Mouse (Mus musculus): ENCODE results near the gene Polrmt. TPM values are rescaled to one million over a fixed set of nuclear protein-coding genes. Genes with fewer than 3 reads are reported as not detected.
"Not testable (repeated sequence)": the region's sequence is repeated elsewhere in the genome, so short reads cannot be mapped to it uniquely, and the experiment has no call there.

Polrmt gene
- polyA plus RNA-seq, 1 experiment: 104 TPM

DNA sequence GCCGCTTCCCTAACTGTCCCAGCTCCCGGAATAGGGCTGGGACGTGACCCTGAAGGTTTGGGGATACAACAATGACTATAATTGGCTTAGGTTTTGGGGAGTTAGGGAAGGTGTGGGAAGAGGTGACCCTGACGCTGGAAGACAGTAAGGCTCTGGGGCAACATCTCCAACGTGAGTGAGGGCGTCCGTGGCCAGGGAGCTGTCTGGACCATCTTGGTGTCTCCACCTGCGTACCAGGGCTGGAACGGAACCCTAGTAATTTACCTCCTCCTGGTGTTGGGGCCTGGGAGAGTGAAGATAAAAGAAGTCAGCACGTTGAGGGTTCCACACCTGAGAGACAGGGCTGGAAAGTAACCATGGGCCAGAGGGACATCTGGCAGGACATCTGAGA lies 41.4 kb downstream of the Polrmt start:
- Histone ChIP-seq H3K36me3 (ENCODE audit: control insufficient read depth, insufficient read depth, low read length) (peaks cover 4% of the 10 kb centered on the region; the same call in 1 of the 2 replicates), H3K4me3 (ENCODE audit: control insufficient read depth, insufficient read depth, low read length) (peak overlapping the region; percentile 69), H3K27me3 (ENCODE audit: control insufficient read depth, insufficient read depth, low read length) (no peaks in the 10 kb centered on the region), H3K27ac (ENCODE audit: control insufficient read depth, insufficient read depth, low read length) (no peak overlapping the region), H3K4me1 (replicated peaks; ENCODE audit: control insufficient read depth, insufficient read depth, low read length) (peaks cover 21% of the 10 kb centered on the region)
- TF ChIP-seq POLR2A (IDR thresholded peaks at IDR 0.05; ENCODE audit: control insufficient read depth, extremely low read depth, insufficient read depth, low read length, poor library complexity) (no peak), CTCF (IDR thresholded peaks at IDR 0.05; ENCODE audit: borderline replicate concordance, control insufficient read depth, extremely low read depth, insufficient read depth, low read length, poor library complexity) (no peak)
- DNase-seq: no peak
- 8% methylated on average over 10 of the region's 10 CpGs for WGBS

DNA sequence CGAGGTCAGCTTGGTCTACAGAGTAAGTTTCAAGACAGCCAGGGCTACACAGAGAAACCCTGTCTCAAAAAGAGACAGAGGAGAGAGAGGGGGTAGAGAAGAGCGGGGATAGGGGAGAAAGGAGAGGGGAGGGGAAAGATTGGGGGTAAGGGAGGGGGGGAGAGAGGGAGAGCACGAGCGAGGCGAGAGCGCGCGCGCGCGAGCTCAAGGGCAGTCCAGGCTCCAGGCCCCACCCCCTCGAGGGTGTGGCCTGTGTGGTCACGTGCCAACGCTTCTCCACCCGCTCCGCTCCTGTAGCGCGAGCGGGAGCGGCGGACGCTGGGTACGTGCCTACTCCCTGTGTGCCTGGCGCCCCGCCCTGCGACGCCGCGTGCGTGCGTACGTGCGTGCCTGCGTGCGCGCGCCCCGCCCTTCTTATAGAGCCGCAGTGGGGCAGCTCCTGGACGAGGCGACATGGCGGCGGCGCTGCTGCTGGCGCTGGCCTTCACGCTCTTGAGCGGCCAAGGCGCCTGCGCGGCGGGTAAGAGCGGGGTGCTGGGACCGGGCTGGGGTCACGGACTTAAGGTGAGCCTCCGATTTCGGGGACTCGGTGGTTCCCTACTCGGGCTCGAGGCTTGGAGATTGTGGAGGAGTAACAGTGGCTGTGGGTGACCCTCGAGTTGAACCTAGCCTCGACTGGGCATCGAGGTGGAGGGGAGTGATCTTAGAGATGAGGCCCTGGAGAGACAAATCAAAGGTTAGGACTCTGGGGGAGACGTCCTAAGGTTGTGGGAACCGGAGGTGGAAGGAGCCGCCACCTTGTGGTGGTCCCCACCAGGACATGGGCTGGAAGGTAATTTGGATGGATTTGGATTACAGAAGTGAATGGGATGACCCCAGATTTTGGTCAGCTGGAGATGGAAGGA lies 42.1 kb downstream of the Polrmt start, which contains the start of gene Bsg:
Bsg (plus strand) TSS at position 427 of the 905 bp plus-strand sequence.
- no peaks in the 10 kb centered on the region for H3K27me3 ChIP-seq (ENCODE audit: control insufficient read depth, insufficient read depth, low read length)
- H3K4me3 ChIP-seq (ENCODE audit: control insufficient read depth, insufficient read depth, low read length): peak within 1 kb of the TSS; percentile 69
- DNase-seq: peak; percentile 98
- peaks cover 21% of the 10 kb centered on the region for H3K4me1 ChIP-seq (replicated peaks; ENCODE audit: control insufficient read depth, insufficient read depth, low read length)
- no peaks in the 10 kb centered on the region for H3K36me3 ChIP-seq (ENCODE audit: control insufficient read depth, insufficient read depth, low read length)
- WGBS: under 1% methylated on average over 60 of the region's 65 CpGs
- no peak within 1 kb of the TSS for H3K27ac ChIP-seq (ENCODE audit: control insufficient read depth, insufficient read depth, low read length)
- TF ChIP-seq CTCF (IDR thresholded peaks at IDR 0.05; ENCODE audit: borderline replicate concordance, control insufficient read depth, extremely low read depth, insufficient read depth, low read length, poor library complexity) (no peak), POLR2A (IDR thresholded peaks at IDR 0.05; ENCODE audit: control insufficient read depth, extremely low read depth, insufficient read depth, low read length, poor library complexity) (peak; percentile 97)

DNA sequence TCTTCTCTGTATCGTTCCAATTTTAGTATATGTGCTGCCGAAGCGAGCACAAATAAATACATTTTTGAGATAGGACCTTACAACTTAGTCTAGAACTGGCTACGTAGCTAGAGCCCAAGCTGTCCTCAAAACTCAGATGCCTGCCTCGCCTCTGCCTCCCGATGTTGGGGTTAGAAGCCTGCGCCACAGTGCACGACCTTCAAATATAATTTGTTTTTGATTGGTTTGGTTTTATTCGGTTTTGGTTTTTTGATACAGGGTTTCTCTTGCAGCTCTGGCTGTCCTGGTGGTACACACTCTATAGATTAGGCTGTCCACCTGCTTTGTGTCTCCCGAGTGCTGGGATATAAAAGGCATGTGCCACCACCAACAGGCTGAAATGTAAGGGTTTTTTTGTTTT lies 42.8 kb downstream of the Polrmt start:
- Histone ChIP-seq H3K27ac (ENCODE audit: control insufficient read depth, insufficient read depth, low read length) (no peak overlapping the region), H3K27me3 (ENCODE audit: control insufficient read depth, insufficient read depth, low read length) (no peaks in the 10 kb centered on the region), H3K4me1 (replicated peaks; ENCODE audit: control insufficient read depth, insufficient read depth, low read length) (peaks cover 21% of the 10 kb centered on the region), H3K4me3 (ENCODE audit: control insufficient read depth, insufficient read depth, low read length) (no peak overlapping the region), H3K36me3 (ENCODE audit: control insufficient read depth, insufficient read depth, low read length) (no peaks in the 10 kb centered on the region)
- no peak for DNase-seq
- 81% methylated on average over 10 of the region's 10 CpGs for WGBS
- no peak for TF ChIP-seq CTCF (IDR thresholded peaks at IDR 0.05; ENCODE audit: borderline replicate concordance, control insufficient read depth, extremely low read depth, insufficient read depth, low read length, poor library complexity)
- no peak for TF ChIP-seq POLR2A (IDR thresholded peaks at IDR 0.05; ENCODE audit: control insufficient read depth, extremely low read depth, insufficient read depth, low read length, poor library complexity)

DNA sequence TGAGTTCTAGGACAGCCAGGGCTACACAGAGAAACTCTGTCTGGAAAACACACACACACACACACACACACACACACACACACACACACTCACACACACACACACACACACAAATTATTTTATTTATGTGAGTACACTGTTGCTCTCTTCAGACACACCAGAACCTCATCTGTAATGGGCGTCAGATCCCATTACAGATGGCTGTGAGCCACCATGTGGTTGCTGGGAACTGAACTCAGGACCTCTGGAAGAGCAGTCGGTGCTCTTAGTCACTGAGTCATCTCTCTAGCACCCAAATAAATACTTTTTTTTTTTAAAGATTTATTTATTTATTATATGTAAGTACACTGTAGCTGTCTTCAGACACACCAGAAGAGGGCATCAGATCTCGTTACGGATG lies 43.4 kb downstream of the Polrmt start:
- H3K4me3 ChIP-seq (ENCODE audit: control insufficient read depth, insufficient read depth, low read length); H3K27me3 ChIP-seq (ENCODE audit: control insufficient read depth, insufficient read depth, low read length); H3K36me3 ChIP-seq (ENCODE audit: control insufficient read depth, insufficient read depth, low read length); DNase-seq; H3K27ac ChIP-seq (ENCODE audit: control insufficient read depth, insufficient read depth, low read length): not testable (repeated sequence)
- H3K4me1 ChIP-seq (replicated peaks; ENCODE audit: control insufficient read depth, insufficient read depth, low read length): peaks cover 21% of the 10 kb centered on the region
- WGBS: 96% methylated on average over 4 of the region's 4 CpGs

DNA sequence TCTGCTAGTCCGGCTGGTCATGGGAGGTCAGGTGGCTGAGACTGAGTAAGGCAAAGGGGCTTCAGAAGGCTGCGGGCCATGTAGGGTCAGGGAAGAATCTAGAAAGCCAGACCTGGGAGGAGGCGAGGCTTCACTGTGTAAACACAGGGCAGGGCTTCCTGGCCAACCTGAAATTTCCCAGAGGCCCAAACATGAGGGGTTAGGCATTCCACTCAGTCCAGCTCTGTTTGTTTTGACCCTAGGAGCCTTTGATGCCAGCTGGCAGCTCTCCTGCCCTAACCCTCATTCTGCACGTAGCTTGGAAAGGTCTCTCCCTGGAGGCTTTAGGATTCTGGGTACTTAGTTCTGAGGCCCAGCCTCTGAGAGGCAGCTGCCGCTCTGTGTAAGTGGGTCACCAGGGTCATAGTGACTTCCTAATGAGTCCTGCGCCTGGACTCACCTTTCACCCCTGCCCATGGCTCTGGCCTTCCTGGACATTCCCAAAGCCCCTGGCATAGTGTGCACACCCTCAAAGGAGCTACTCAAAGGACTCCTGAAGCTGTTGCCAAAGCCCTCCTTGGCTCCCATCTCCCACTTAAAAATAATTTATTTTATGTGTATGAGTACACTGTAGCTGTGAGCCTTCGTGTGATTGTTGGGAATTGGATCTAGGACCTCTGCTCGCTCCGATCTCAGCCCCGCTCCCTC lies 44.8 kb downstream of the Polrmt start:
- Histone ChIP-seq H3K4me3 (ENCODE audit: control insufficient read depth, insufficient read depth, low read length) (no peak overlapping the region), H3K36me3 (ENCODE audit: control insufficient read depth, insufficient read depth, low read length) (no peaks in the 10 kb centered on the region), H3K27ac (ENCODE audit: control insufficient read depth, insufficient read depth, low read length) (no peak overlapping the region), H3K27me3 (ENCODE audit: control insufficient read depth, insufficient read depth, low read length) (no peaks in the 10 kb centered on the region), H3K4me1 (replicated peaks; ENCODE audit: control insufficient read depth, insufficient read depth, low read length) (peaks cover 18% of the 10 kb centered on the region)
- TF ChIP-seq CTCF (IDR thresholded peaks at IDR 0.05; ENCODE audit: borderline replicate concordance, control insufficient read depth, extremely low read depth, insufficient read depth, low read length, poor library complexity) (no peak), POLR2A (IDR thresholded peaks at IDR 0.05; ENCODE audit: control insufficient read depth, extremely low read depth, insufficient read depth, low read length, poor library complexity) (no peak)
- DNase-seq: no peak
- WGBS: 90% methylated on average over 10 of the region's 10 CpGs

DNA sequence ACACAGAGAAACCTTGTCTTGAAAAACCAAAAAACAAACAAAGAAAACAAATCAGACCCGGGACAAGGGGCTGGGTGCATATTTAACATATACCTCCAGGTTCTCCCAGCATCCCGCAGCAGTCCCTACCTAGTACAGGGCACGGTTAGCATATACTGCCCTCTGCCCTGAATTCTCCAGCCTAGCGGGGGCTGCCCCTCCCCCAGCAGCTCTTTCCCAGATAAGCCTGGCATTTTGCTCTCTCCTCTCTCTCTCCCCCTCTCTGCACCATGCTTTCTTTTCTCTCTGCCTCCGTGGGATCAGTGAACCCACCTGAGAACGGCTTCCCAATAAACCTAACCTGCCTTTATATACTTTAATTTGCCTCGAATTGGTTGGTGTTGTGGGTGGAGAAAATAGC lies 45.7 kb downstream of the Polrmt start:
- no peaks in the 10 kb centered on the region for H3K27me3 ChIP-seq (ENCODE audit: control insufficient read depth, insufficient read depth, low read length)

More for the DNA sequence above, 45.7 kb downstream of the Polrmt start:
- Histone ChIP-seq H3K36me3 (ENCODE audit: control insufficient read depth, insufficient read depth, low read length) (no peaks in the 10 kb centered on the region), H3K27ac (ENCODE audit: control insufficient read depth, insufficient read depth, low read length) (no peak overlapping the region), H3K4me1 (replicated peaks; ENCODE audit: control insufficient read depth, insufficient read depth, low read length) (peaks cover 14% of the 10 kb centered on the region), H3K4me3 (ENCODE audit: control insufficient read depth, insufficient read depth, low read length) (no peak overlapping the region)
- DNase-seq: no peak
- WGBS: 84% methylated on average over 7 of the region's 7 CpGs
- no peak for TF ChIP-seq POLR2A (IDR thresholded peaks at IDR 0.05; ENCODE audit: control insufficient read depth, extremely low read depth, insufficient read depth, low read length, poor library complexity)
- TF ChIP-seq CTCF (IDR thresholded peaks at IDR 0.05; ENCODE audit: borderline replicate concordance, control insufficient read depth, extremely low read depth, insufficient read depth, low read length, poor library complexity): no peak
